Mouse (Mus musculus) CD8-positive naive resting alpha-beta T cell, adult 2 months (primary cell): ENCODE data around the gene Tm4sf20.

ENCODE experiments used
- DNase-seq, 2 experiments: peaks; one replicate each; pipeline ENCODE4 v3.0.0; 2022; ENCODE audit warnings: low read depth in 2 of 2, low spot score in 2 of 2

Tm4sf20 gene

DNA sequence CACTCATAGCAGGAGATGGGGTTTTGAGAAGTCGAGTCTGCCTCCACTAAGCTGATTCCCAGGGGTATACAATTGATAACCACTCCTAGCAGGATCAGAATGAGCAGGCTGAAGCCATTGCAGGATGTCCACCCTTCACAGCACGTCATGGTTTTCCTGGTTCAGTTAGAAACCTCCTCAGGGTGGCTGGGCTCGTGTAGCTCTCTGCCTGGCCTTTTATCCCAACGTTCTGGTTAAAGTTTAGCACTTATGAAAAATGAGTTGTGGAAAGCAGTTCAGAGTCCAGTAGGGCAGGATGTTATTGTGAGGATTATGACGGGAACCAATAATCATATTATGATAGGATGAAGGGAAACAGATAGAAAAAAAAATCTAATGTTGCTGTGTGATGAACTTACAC lies at the start of gene Tm4sf20:
TSS of gene Tm4sf20 (minus strand) at position 193 of the 400 bp plus-strand sequence.
- DNase-seq = no peak

GRCm38 (mm10) chr1:82815941-82816716 lies 47.9 kb upstream of the Tm4sf20 start:
- no peak for DNase-seq

- no peak for DNase-seq
Observed at GRCm38 (mm10) chr1:82811766-82812165, 43.5 kb upstream of the Tm4sf20 start.

GRCm38 (mm10) chr1:82808564-82808963 lies 40.3 kb upstream of the Tm4sf20 start:
- no peak for DNase-seq

GRCm38 (mm10) chr1:82807206-82807605 lies 38.9 kb upstream of the Tm4sf20 start:
- DNase-seq = peak; percentile 28 to 37

DNA sequence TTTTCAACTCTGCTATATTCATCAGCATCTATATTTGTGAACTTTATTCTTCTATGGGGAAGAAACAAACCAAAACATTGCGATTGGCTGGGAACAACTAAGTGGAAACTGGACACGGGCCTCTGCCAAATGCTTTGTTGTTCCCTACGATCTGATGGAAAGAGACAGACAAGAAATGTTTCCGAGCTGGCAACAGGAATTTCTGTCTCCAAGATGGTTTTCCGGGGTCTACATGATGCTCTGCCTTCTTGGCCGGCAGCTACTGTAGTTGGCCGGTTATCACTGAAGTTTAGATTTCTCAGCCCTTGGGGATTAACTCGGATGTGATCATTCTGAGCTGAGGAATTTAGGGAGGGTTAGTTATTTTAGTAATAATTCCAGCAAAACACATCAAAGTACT lies 38.1 kb upstream of the Tm4sf20 start:
- no peak for DNase-seq

DNA sequence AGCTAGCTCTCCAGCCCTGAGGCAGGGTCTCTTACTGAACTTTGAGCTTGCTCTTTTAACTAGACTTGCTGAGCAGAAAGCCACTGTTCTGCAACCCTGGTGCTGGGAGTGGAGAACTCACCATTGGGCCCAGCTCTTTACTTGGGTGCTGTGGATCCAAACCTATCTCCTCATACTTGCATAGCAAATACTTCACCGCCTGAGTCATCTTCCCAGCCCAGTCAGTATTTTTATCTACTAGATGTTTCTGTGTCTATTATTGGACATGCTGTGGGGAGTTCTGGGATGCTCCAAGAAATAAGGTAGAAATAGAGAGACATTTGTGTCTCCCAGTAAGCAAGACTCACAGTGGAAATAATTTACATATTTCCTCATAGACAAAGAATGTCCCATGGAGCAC lies 35.8 kb upstream of the Tm4sf20 start:
- DNase-seq = no peak

DNA sequence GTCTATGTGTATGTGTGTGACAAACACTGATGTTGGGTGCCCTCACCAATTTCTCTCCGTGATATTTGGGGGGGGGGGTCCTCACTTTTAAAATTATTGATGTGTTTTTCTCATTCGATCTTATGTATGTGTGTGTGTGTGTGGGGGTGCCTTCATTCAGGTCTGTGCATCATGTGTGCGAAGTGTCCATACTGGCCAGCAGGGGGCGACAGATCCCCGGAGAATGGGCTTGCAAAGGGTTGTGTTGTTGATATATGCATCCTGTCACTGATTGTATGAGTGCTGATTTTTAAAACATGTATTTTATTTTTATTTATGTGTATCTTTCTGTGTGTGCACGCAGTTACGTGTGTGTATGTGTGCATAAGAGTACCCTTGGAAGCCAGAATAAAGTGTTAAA lies 35.3 kb upstream of the Tm4sf20 start:
- peak; percentile 21 to 45 for DNase-seq

DNA sequence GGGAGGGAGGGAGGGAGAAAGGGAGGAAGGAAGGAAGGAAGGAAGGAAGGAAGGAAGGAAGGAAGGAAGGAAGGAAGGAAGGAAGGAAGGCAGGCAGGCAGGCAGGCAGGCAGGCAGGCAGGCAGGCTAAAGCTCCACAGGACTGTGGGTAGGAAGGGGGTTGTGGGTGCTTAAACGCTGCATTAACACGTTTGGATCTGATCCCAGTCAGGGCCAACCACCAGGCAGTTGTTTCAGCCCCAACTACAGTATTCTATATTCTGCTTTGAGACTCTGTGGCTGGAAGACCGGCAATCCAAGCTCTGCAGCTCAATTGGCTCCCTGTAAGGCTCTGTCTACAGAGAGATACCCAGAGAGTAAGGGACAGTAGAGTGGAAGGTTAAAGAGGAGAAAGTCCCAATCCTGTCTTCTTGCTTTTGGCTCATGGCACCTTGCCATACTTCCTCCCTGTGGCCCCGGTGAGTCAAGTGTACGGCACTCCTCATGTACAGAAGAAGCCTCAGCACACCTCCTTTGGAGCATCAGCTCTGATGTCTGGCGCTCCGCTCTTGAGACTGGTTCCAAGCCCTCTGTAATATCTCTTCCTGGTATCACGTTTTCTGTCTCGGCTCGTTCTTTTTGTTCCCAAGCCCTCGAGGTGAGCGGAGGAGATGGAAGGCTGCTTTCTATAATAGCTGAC lies 33.0 kb upstream of the Tm4sf20 start:
- DNase-seq = no peak

- DNase-seq = no peak
Observed at GRCm38 (mm10) chr1:82798922-82799321, 30.7 kb upstream of the Tm4sf20 start.

GRCm38 (mm10) chr1:82798304-82798703 lies 30.0 kb upstream of the Tm4sf20 start:
- no peak for DNase-seq

- DNase-seq = no peak
Observed at GRCm38 (mm10) chr1:82797088-82797487, 28.8 kb upstream of the Tm4sf20 start.

DNA sequence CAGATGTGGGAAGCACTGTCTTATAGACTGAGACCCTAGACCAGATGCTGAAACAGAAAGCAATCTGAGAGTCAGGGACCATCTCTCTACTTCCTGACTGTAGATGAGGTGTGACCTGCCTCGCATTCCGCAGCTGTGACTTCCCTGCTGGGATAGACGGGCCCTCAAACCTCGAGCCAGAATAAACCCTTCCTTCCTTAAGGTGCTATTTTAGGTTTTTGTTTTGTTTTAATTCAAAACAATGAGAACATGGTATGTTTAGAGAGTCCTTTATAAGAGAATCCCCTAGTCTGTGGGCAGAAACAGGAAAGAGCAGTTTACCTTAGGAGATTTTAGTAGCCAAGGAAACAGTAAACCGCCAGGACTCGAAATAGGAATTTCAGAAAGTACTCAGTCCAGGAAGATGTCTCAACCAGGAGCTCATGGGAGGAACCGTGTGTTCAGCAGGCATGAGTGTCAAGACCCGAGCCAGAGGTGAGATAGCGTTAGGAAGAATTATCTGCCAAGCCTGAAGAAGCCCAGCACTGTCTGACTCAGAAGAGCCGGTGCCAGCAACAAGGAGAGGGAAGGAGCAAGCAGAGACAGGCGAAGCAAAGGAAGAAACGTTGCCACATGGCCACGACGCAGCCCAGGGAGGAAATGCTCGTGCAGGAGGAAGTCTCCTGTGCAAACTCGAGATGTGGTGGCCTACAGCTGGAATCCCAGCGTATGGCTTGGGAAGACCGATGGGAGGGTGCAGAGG lies 27.6 kb upstream of the Tm4sf20 start:
- DNase-seq = no peak

DNA sequence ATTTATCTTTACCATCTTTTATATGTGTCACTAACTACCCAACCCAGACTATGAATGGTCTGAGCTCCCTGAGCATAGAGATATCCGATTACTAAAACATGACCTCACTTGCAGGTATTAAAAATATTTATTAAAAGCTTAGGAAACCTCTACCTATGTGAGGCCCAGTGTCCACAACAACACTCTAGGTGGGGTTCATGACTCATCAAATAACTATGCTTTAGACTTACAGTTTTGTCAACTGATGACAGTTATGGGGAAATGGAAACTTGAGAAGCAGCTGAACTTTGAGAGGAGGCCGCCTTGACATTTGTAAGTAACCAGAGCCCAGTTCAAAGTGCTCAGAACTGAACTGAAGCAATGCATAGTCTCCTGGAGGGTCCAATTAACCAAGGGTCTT lies 26.9 kb upstream of the Tm4sf20 start:
- DNase-seq = no peak

GRCm38 (mm10) chr1:82793986-82794385 lies 25.7 kb upstream of the Tm4sf20 start:
- no peak for DNase-seq

DNA sequence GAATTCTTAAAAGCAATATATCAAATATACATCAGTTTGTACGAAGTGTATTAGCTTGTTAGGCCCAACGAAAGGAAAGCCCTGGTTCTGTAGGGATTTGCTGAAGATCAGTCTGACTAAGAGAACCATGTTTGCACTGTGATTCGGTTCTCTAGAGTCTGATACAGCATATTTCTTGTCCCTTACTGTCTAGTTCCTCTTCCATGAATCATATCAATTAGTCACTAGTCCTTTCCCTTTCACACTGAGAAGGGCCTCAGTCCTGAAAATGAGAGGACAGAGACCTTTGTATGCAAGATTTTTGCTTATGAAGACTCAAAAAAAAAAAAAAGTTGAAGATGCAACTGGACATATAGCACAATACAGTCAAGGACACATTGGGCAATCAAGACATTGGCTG lies 24.8 kb upstream of the Tm4sf20 start:
- no peak for DNase-seq

DNA sequence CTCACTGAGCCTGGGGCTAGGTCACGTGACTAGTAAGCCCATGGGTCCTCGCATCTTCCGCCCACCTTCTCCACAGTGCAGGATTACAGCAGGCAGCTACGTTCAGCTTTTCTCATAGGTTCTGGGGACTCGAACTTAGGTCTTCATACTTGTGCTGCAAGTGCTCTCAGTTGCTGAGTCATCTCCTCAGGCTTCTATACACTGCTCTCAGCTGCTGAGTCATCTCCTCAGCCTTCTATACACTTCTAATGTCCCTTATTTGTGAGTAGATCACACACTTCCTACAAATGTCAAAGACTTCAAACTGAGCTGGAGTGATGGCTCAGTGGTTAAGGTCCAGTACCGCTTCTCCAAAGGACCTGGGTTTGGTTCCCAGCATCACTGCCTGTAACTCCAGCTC lies 24.0 kb upstream of the Tm4sf20 start:
- DNase-seq = no peak

DNA sequence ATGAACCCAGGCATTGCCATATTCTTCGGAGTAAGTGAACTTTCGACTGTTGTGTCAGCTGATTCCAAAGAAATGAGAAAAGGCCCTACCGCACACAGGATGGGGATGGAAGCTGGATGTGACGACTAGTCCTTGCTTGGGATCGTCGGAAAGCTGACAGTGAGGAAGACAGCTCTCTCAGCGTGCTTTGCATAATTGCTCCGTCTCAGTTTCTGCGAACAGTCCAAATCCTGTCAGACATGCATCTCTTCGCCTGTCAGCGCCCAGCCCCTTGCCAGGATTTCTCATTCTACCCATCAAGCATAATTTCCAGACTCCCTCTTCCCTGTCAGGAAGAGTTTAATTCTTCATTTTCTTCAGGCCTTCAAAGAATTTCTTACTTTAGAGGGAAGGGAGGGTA lies 22.8 kb upstream of the Tm4sf20 start:
- DNase-seq = no peak

GRCm38 (mm10) chr1:82788070-82788469 lies 19.8 kb upstream of the Tm4sf20 start:
- DNase-seq = no peak

- DNase-seq = peak in 1 of 2 experiments; percentile 22
Observed at GRCm38 (mm10) chr1:82787414-82787813, 19.2 kb upstream of the Tm4sf20 start.

DNA sequence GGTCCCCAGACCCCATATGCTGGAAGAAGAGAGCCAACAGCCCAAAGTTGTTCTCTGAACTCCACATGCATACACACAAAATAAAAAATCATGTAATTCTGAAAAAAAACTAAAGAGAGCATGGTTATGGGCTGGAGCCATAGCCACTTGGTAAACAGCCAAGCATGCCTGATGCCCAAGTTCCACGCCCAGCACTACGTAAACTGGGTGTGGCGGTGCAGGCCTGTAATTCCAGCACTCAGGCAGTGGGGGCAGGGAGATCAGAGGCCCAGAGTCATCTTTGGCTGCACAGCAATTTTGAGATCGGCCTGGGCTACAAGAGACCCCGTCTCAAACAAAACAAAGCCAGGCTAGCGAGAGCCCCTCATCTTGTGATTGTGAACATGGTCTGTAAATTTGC lies 17.3 kb upstream of the Tm4sf20 start:
- DNase-seq = no peak

- DNase-seq = no peak
Observed at GRCm38 (mm10) chr1:82783559-82783958, 15.3 kb upstream of the Tm4sf20 start.
